In the genomic region with DNA sequence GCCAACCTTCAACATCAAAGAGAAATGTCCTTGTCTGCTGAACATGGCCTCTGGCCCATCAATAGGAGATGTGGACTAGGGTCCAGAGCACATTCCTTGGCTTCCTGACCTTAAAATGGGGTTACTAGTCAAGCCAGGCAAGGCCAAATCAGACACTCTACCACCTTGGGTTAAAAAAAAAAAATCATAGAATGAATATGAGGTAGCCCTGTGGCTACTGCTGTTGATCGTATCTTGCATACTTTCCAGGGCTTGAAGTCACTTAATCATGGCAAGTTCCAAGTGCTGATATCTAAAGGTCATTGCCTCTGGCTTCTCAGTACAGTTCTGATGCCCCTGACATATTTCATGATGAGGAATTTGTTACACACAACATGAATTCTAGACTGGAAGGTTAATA, we compare ENCODE assay signal across 21 mouse cellular contexts.
DNase-seq lines count a peak whose midpoint lies in the region; ATAC-seq and TF ChIP-seq lines count a peak whose summit lies in the region.
"Had no signal": no experiment of that assay in that cellular context is flagged by ENCODE, and none has a peak within 500 bp of the region (broad histone marks: within the 10 kb centered on the region; RNA-seq: fewer than 3 reads in every experiment).

No protein-coding gene starts in this region.

- peak overlapping the region; percentile 51 for H3K27ac ChIP-seq in gastrocnemius, adult 2 months
- peak overlapping the region; percentile 45; the same call in 1 of the 2 replicates for H3K27ac ChIP-seq in heart, embryonic 15.5 days
- 0 out of 2 replicates have a peak overlapping the region, but pooled peaks have one; percentile 17 for H3K27ac ChIP-seq in midbrain, embryonic 15.5 days
- H3K27ac ChIP-seq in midbrain, embryonic 16.5 days (ENCODE audit: low read length), result no peak overlapping the region
- H3K27ac ChIP-seq: embryonic facial prominence, embryonic 10.5 days; forebrain, embryonic 13.5 days; heart, adult 2 months; hindbrain, embryonic 15.5 days had no signal

- no peak overlapping the region for H3K4me2 ChIP-seq in heart, embryonic 15.5 days
- no peak overlapping the region for H3K4me2 ChIP-seq in midbrain, embryonic 15.5 days
- no peak overlapping the region for H3K4me2 ChIP-seq in midbrain, embryonic 16.5 days (ENCODE audit: low read length)
- H3K4me2 ChIP-seq: forebrain, embryonic 13.5 days; hindbrain, embryonic 15.5 days had no signal

- 55% methylated on average over 1 of the region's 1 CpGs for WGBS in heart, embryonic 15.5 days
- WGBS in midbrain, embryonic 15.5 days, result 97% methylated on average over 1 of the region's 1 CpGs
- WGBS in midbrain, embryonic 16.5 days, result 95% methylated on average over 1 of the region's 1 CpGs

- no peaks in the 10 kb centered on the region for H3K9me3 ChIP-seq in heart, embryonic 15.5 days (replicated peaks)
- H3K9me3 ChIP-seq in midbrain, embryonic 15.5 days, result no peaks in the 10 kb centered on the region
- no peaks in the 10 kb centered on the region for H3K9me3 ChIP-seq in midbrain, embryonic 16.5 days (replicated peaks; ENCODE audit: control insufficient read depth, low read length, poor library complexity, severe bottlenecking)
- H3K9me3 ChIP-seq: embryonic facial prominence, embryonic 10.5 days; forebrain, embryonic 13.5 days; G1E; hindbrain, embryonic 15.5 days had no signal

- H3K4me3 ChIP-seq in gastrocnemius, adult 2 months, result no peak overlapping the region
- no peak overlapping the region for H3K4me3 ChIP-seq in heart, embryonic 15.5 days
- H3K4me3 ChIP-seq in midbrain, embryonic 15.5 days, result no peak overlapping the region
- H3K4me3 ChIP-seq in midbrain, embryonic 16.5 days (ENCODE audit: low read depth, low read length), result no peak overlapping the region
- H3K4me3 ChIP-seq: embryonic facial prominence, embryonic 10.5 days; forebrain, embryonic 13.5 days; heart, adult 2 months; hindbrain, embryonic 15.5 days had no signal

- no peak for ATAC-seq in heart, embryonic 15.5 days (replicated peaks; ENCODE audit: insufficient number of reproducible peaks, insufficient read depth, low FRiP score, low read depth)
- no peak for ATAC-seq in midbrain, embryonic 15.5 days (replicated peaks)
- no peak for ATAC-seq in midbrain, embryonic 16.5 days
- ATAC-seq: CD4-positive, CD25-positive, alpha-beta regulatory T cell, adult 4 months; forebrain, embryonic 13.5 days; intestine, embryonic 16.5 days had no signal

- DNase-seq in adrenal gland, adult (ENCODE audit: inconsistent age in 2 of 2, low spot score in 1 of 2), result peak; percentile 42 to 86
- DNase-seq in adrenal gland, adult 18-20 months (ENCODE audit: low spot score in 2 of 2), result no peak
- DNase-seq in gastrocnemius, adult 2 months, result no peak
- no peak for DNase-seq in gastrocnemius, postnatal 4 days (ENCODE audit: low spot score in 2 of 2)
- no peak for DNase-seq in heart, adult 18-20 months
- DNase-seq: B cell, adult 2 months; cerebellum, adult 2 months; cerebellum, postnatal 10 days; forebrain, postnatal 0 days; gastrocnemius, postnatal 25 days; heart, adult 2 months; kidney, adult 2 months had no signal

- intact Hi-C loops in gastrocnemius, adult 2 months (cut with DNase I), result no loop called here

- H3K9ac ChIP-seq in heart, embryonic 15.5 days, result no peak overlapping the region
- H3K9ac ChIP-seq in midbrain, embryonic 15.5 days, result no peak overlapping the region
- no peak overlapping the region for H3K9ac ChIP-seq in midbrain, embryonic 16.5 days (ENCODE audit: low read depth, low read length)
- H3K9ac ChIP-seq: forebrain, embryonic 13.5 days; forebrain, postnatal 0 days; hindbrain, embryonic 15.5 days had no signal

- H3K27me3 ChIP-seq in heart, embryonic 15.5 days, result no peaks in the 10 kb centered on the region
- no peaks in the 10 kb centered on the region for H3K27me3 ChIP-seq in midbrain, embryonic 15.5 days (replicated peaks)
- H3K27me3 ChIP-seq in midbrain, embryonic 16.5 days (ENCODE audit: control insufficient read depth, insufficient read depth, low read depth, low read length), result no peaks in the 10 kb centered on the region
- H3K27me3 ChIP-seq: forebrain, embryonic 13.5 days; hindbrain, embryonic 15.5 days had no signal

- peaks cover 6% of the 10 kb centered on the region; the same call in 1 of the 2 replicates for H3K36me3 ChIP-seq in heart, embryonic 15.5 days
- H3K36me3 ChIP-seq in midbrain, embryonic 15.5 days (replicated peaks), result no peaks in the 10 kb centered on the region
- peaks cover 2% of the 10 kb centered on the region; the same call in 1 of the 2 replicates for H3K36me3 ChIP-seq in midbrain, embryonic 16.5 days (ENCODE audit: control insufficient read depth, insufficient read depth, low read length)
- H3K36me3 ChIP-seq: embryonic facial prominence, embryonic 10.5 days; hindbrain, embryonic 15.5 days had no signal

- TF ChIP-seq CTCF in gastrocnemius, adult 2 months (IDR thresholded peaks at IDR 0.05), result no peak

- H3K4me1 ChIP-seq in heart, embryonic 15.5 days (replicated peaks), result peaks cover 44% of the 10 kb centered on the region
- no peaks in the 10 kb centered on the region for H3K4me1 ChIP-seq in midbrain, embryonic 15.5 days
- peaks cover 9% of the 10 kb centered on the region for H3K4me1 ChIP-seq in midbrain, embryonic 16.5 days (ENCODE audit: control insufficient read depth, insufficient read depth, low read length)

Comparison
In these comparisons a context has a peak if more than half of its experiments do, and no peak if none do; other contexts are left out.
1. DNase-seq: peak in adrenal gland, adult (2 of 2); none in adrenal gland, adult 18-20 months (0 of 2), gastrocnemius, adult 2 months (single experiment), gastrocnemius, postnatal 4 days (0 of 2) and heart, adult 18-20 months (0 of 2).